Mouse (Mus musculus): ENCODE results near the gene Ppp1r14a.
A peak's percentile ranks its signal among the peaks of the same experiment; 100 is the strongest.

DNA sequence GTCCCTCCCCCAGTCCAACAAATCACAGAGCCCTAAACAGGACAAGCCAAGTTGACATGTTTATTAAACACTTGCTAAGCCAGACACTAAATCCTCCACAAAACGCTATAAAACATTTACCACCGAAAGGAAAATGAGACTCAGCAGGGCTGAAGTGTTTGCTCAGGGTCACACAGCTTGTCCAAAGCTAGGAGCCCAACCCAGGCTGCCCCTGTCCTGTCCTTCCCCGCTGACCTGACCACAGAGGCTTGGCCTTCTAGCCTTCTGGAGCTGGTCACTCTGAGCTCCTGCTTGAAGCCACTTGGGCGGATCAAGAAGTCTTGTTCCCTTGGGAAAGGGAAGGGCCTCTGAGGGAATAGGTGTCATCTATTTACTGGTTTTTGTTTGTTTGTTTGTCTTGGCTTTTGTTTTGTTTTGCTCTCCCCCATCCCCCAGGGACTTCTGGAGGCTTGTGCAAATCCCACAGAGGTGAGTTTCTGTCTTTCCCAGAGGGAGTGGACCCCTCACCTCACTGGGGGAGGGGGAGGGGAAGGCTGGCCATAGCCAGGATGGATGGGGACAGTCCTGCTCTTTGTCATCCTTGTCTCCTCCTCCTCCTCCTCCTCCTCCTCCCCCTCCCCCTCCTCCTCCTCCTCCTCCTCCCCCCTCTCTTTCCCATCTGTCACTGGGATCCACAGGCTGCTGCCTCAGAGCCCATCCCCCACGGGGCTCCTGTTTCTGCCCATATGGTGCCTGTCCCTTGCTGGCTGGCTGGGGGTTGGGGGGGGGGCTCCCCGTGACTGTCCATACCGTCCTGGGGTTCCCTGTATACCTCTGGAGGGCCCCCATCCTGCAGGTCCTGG lies 2.7 kb downstream of the Ppp1r14a start:
- TF ChIP-seq CTCF (IDR thresholded peaks at IDR 0.05; ENCODE audit: low read depth, low read length) = no peak
- peak; percentile 48; the same call in 1 of the 2 replicates for TF ChIP-seq EP300 (IDR thresholded peaks at IDR 0.05; ENCODE audit: insufficient read depth, low read depth, low read length)
